Mouse (Mus musculus) heart, postnatal 10 days (tissue): ENCODE measurements around the gene Rfesd. TPM values are rescaled to one million over a fixed set of nuclear protein-coding genes. Genes with fewer than 3 reads are reported as not detected.

ENCODE experiments used
- DNase-seq, 2 experiments: peaks; one replicate each; pipeline ENCODE4 v3.0.0; 2021
- intact Hi-C: fragments of 180-260 bp; cut with DNase I; formaldehyde crosslinking; loops from one replicate; pipeline ENCODE4 v1.15.1; 2025
- total RNA-seq, 2 experiments: library from RNA; stranded (reverse); gene quantifications; 2 replicates each; pipeline ENCODE4 v1.2.3; 2021

The Rfesd gene
- 10 to 100 TPM in 1 of 2 experiments, 1 to 10 TPM in 1; 9.5 to 10.3 TPM for total RNA-seq

DNA sequence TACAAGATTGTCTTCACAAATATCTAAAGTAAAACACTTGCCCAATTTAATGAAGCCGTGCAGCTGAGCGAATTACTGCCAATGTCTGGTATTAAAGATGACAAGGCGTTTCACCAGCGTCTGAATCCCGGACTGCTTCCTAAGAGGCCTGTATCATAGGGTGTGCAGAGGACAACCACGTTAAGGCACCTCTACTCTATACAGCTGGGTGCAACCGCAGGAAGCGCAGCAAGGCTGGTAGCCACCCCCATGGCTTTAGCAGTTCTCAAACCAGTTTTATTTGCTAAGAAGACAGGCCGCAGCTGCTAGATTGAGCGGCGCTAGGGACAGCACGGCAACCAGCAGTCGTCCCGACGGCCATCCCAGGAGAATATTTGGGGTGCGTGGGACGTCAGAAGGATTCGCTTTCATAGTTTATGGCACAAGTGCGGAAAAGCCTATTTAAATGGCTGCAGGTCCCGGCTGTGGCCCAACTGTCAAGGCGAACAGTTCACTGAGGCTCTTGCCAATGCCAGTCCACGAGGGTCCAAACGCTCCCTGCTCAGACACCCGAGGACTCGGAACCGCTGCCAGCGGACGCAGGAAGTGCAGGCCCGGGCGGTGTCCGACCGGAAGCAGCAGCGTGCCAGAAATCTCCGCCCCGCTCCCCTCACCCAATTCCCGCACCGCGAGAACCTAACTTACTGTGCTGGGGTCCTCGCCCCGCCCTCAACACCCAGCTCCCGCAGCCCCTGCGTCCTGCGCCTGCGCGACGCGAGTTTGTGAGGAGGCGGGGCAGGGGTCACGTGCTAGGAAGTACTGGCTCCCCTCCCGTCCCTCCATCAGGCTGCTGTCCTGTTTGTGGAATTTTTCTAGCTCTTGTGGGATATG, at the start of gene Rfesd:
Rfesd (minus strand) TSS at position 746 of the 870 bp plus-strand sequence.
- intact Hi-C loops = loop anchor here (2.0 to 5.0 kb wide), 3 partner anchors 75 to 136 kb away; partner anchors contain the start of genes Arsk, Rhobtb3 and Ttc37
- DNase-seq = peak; percentile 98 to 99

DNA sequence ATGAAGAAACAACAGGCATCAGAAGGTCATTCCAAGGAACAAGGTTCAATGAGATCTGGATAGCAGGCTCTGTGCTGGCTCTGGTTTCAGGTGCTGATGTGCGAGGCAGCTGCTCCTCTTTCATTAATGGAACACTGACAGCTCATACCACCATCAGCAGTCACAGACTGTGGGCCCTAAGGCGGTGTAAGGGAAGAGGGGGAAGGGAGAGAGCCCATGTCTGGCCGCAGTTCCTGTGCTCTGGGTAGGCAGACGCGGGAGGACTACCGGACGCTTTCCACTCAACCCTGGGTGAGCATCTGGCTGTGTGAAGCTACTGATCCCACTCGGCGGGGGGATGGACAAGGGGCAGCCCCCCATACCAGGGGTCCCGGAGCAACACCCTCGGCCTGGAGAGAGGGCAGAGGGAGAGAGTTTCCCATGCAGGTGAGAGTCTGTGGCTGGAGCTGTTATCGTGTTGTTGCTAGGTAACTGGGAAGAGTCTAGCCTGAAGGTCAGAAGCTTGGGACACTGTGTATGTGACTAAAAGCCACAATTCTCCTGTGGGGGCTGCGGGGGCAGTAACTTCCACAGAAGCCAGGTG, 45.9 kb upstream of the Rfesd start:
- intact Hi-C loops = no loop called here
- no peak for DNase-seq

DNA sequence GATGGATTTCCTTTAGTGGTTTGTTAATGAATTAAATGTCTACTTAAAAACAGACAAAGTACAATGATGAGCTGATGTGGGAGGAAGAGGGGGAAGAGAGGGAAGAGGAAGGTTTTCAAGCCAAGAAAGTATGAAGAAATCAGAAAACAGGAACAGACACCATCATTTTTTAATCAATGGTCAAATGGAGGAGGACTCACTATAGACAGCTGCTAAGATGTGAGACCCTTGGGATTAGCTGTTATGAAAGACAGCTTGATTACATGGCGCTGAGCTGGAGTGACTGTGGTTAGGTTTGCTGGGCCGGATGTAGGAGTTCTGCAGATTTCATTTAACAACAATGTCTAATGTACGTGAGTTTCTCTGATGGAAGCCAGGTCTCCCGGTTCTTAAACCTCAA, 45.0 kb upstream of the Rfesd start:
- no peak for DNase-seq
- intact Hi-C loops = no loop called here

DNA sequence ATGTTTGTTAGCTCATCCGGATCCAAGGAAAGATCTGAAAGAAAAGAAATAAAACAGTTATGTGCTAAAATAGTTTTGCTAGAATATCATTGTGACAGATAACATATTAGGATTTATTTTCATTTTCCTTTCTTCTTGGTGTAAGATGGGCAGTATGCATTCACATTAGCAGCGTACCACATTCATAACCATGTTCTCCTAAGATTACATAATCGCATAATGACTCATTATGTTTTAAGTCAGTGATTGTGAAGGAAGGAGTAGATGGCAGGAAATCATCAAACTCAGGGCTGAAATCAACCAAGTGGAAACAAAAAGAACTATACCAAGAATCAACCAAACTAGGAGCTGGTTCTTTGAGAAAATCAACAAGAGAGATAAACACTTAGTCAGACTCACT, 44.0 kb upstream of the Rfesd start:
- intact Hi-C loops = no loop called here
- DNase-seq = no peak

DNA sequence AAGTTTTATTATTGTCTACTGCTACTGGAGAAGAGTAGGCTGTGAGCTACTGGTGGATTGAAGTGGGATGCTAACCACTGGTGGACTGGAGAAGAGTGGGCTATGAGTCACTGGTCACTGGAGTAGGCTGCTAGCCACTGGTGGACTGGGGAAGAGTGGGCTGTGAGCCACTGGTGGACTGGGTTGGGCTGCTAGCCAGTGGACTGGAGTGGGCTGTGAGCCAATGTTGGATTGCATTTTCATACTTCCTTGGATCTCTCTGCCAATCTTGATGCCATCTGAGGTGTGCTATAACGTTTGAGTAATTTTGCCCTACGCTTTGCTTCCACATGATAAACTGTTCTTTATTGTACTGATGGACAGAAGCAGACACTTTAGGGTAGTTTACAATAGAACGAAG, 43.6 kb upstream of the Rfesd start:
- no peak for DNase-seq

DNA sequence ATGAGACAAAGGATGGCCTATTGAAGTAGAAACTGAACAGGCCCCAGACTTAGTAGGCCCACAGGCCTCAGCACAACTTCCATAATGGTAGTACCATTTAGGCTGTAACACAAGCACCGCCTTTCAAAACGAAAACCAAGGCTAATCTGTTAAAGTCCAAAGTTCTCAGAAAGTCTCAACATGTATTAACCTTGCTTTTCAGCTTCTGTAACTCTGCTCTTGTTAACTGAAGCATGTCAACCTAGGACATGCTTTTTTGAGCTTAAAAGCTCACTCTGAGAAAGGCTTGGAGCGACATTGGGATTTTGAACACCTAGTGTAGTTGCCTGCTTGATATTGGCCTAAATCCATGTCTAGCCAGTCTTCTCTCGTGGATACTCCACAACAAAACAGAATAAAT, 41.1 kb upstream of the Rfesd start:
- intact Hi-C loops = no loop called here
- no peak for DNase-seq

More for the DNA sequence above, 43.6 kb upstream of the Rfesd start:
- intact Hi-C loops = no loop called here

DNA sequence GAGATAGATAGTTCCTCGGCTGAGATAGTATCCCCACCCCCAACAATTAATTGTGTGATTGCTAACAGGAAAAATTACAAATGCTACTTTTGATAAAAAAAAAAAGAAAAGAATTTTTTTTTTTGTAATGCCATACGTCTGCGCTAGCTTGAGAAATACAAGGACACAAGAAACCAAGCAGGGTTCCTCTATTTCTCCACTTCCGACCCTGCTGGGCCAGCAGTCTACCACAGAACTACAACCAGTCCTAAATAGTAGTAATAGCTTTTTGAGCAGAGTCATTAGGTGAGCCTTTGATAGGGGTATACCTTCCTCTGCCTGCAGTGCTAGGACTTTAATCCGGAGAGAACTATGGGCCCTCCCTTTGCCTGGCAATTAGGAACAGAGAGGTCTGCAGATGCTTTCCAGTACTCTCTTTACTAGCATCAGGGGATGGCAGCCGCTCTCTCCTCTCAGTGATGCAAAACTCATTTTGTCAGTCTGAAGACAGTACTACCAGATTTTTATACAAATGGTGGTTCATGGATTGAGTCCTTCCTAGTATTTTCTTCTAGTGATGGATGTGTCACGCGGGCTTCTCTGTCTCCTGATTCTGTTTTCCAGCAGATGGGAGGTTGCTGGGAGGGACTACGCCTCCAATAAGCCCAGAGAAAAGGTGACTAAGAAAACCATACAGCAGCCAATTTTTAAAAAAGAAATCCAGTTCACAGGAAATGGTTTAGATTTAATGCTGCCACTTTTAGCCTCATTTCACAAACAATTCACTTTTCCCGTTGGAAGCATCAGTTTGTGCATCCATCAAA, 38.9 kb upstream of the Rfesd start:
- no peak for DNase-seq
- intact Hi-C loops = no loop called here

DNA sequence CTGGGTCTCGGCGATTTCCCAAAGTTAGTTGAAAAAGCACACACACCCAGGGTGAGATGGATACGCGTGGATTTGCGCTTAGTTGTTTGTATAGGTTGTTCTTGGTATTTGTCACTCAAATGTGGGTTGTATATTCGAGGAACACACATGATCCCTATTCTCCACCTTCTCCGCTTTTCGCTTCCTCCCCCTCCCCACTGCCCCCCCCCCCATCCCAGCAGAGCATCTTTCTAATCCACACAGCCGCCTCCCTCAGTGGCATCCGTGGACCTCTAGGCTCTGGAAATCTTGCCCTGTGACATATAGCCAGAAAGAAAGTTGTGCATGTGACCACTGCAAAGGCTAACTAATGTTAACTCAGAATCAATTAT, 38.4 kb upstream of the Rfesd start, which contains the start of gene Gpr150:
Gpr150 (minus strand) TSS at position 101 of the 371 bp plus-strand sequence.
- intact Hi-C loops = no loop called here

DNA sequence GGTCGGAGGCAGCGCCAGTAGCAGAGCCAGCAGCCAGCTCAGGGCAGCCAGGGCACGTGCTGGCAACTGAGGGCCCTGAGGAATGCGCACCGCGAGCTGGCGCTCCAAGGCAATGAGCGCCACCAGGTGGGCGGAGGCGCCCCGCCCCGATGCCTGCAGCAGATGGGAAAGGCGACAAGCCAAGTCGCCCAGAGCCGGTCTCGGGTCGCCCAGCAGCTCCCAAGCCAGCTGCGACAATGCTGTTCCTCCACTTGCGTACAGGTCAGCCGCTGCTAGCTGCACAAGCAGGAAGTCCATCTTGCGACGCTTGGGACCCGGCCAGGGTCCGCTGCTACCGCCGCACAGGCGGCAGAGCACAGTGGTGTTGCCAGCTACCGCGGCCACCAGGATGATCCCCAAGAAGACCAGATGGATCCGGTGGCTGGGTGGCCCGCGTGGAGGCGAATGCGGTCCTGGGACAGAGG, 37.8 kb upstream of the Rfesd start:
- DNase-seq = peak; percentile 58 to 59
- intact Hi-C loops = no loop called here

More for the DNA sequence above, 38.4 kb upstream of the Rfesd start, which contains the start of gene Gpr150:
- DNase-seq = no peak

DNA sequence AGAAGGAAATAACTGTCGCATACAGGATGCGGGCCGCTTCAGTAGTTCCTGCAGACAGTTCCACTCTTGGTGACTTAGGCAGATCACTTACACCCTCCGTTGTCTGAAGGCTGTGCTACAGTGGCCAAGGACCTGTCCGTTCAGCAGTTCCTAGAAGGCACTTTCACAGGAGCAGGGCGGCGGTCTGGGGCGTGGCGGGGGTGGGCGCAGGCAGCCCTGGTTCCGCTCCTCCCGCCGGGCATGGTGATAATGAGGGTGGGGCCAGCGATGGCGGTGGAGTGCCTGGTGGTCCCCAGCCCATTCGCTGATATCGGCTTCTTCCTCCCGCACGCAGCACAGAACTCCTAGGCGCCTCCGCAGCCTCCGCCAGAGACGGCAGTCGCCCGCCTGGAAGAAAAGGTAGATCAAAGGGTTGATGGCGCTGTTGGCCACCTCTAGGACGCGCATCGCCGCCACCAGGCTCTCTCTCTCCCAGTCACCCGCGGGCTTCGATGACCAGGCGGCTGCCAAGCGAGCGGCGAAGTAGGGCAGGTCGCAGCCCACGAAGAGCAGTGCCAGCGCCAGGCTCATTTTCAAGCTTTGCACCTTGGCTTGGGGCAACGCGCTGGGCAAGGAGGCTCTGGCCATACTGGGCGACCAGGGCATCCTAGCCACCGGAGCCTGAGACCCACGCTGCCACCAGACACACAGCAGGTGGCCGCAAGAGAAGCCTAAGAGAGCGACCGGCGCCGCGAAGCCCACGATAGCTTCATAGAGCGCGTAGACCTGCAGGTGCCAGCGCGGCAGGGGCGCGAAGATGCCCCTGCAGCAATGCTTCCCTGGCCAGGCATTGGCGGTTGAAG, 37.1 kb upstream of the Rfesd start:
- intact Hi-C loops = no loop called here
- peak; percentile 9 to 10 for DNase-seq

DNA sequence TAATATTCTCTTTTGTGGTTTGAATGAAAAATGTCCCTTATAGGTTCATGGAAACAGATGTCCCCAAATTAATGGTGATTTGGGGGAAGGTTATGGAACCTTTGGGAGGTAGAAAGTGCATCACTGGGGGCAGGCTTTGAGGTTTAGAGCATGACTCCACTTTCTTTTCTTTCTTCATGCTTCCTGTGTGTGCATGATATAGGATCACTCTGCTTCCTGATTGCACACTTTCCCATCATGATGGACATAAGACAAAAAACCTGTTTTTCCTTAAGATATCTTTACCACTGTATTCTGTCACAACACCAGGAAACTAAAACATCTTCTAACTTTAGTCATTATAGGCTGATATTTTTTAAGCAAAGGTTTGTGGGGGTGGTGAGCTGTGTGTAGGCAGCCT, 26.5 kb upstream of the Rfesd start:
- intact Hi-C loops = no loop called here
- DNase-seq = no peak

DNA sequence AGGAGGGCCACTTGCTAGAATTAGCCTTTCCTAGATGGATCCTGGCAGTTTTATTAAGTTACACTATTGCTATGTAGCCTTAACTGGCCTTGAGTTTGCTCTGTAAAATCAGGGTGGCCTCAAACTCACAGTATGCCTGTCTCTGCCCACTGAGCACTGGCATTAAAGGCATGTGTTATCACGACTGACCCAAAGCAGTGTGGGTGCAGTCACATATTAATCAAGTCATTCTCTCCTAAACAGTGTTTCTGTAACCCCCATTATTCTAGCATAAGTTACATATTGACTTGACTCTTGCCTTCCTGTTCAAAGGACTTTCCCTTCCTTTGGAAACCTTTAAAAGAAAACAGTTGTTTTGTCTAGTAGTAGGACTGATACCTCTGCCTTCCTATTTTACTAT, 23.9 kb upstream of the Rfesd start:
- intact Hi-C loops = no loop called here
- no peak for DNase-seq

DNA sequence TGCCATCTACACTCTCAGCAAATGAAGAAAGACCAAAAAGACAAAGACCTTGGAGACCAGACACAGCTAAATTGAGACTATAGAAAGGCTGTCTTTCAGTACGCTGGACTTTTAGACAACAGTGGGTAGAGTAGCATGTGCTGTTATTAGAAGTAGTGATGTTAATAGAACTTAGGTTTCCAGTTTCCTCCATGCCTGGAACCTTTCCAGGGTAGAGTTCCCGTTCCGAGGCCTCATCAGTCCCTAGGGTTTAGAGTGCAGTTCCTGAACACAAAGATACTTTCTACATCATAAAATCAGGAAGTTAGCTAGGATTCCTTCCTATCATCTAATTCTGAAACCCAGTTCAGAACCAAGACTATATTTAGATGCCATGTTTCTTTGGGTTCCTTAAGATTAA, 6.1 kb upstream of the Rfesd start:
- DNase-seq = peak; percentile 32 to 36
- intact Hi-C loops = loop anchor here (5.0 to 10.0 kb wide), 3 partner anchors 222 to 1170 kb away; no protein-coding TSS in a partner anchor

DNA sequence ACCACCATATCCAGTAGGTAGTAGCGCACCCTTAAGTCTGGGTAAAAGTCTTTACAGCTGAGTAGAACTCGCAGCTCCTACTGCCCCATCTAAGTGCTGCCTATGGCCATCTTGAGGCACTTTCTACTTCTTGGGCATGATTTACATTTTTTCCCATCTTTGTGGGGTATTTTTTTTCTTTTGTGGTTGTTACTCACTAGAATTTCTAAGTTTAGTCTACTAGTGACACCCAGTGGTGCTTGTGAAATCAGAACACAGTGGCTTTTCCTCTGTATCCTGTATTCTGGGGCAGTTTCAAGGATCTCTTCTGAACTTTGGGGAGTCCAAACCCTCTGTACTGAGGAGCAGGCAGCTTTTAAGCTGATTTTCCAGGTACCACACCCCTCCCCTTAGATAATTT, 3.3 kb upstream of the Rfesd start:
- intact Hi-C loops = loop anchor here (5.0 to 10.0 kb wide), 3 partner anchors 219 to 1167 kb away; no protein-coding TSS in a partner anchor
- DNase-seq = peak; percentile 30 to 31

DNA sequence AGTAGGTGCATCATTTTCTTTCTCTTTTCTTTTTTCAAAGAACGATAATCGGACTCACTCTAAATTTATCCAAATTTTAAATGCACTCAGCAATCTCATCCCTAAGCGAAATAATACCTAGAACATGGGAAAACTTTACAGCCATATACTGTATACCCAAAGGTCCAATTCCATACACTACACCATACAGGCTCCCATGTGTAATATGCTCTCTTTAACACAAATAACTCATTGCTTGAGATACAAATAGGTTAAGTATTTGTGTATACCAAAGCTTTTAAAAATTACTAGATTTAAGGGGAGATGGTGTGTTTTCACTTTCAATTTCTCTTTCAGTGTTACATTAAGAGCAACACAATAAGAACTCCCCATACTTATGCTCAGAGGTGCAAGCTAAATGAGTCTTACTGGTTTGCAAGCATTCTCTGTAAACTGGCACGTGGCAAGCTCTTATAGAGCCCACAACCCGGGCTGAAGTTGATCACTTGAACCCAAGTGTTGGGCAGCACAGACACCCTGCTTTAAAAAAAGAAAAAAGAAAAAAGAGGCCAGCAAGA, 403 bp upstream of the Rfesd start:
- DNase-seq = peak; percentile 3 to 11
- intact Hi-C loops = loop anchor here (2.0 to 5.0 kb wide), 2 partner anchors 80 to 137 kb away; partner anchors contain the start of genes Arsk and Ttc37

DNA sequence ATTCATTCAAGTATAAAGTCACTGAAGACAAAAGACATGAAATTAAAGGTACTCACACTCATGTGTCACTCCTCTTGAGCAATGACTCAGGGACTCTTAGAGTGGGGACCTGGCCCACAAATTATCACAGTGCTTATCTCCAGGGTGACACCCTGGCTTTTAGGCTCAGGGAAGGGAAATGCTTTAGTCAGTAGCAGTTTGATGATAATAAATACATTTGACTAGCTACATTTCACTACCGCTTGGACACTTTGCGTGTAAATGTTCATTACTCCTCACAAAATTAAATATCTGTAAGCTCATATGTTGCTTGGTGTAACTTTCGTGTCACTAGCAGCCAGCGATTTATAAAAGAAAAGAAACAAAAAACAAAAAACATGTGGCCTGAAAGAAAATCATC, 1.1 kb downstream of the Rfesd start:
- intact Hi-C loops = loop anchor here (2.0 to 5.0 kb wide), 2 partner anchors 75 to 135 kb away; partner anchors contain the start of gene Rhobtb3
- DNase-seq = peak; percentile 5 to 19

DNA sequence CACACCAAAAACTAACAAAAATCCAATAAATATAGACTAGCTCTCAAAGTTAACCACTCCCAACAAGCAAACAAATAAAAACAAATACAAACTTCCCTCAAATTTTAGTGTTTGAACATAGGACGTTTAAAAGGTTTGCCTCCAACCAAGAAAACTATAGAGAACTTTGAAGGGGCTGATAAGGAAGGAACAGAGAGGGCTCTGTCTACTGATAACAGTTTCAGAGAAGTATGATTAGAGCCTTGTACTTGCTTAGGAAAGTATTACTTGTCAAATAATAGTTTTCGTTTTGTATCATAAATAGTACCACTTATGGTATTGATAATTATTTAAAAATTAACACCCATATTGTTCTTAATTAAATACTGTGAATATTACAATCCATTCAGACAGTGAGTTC, 4.0 kb downstream of the Rfesd start:
- intact Hi-C loops = no loop called here
- no peak for DNase-seq

DNA sequence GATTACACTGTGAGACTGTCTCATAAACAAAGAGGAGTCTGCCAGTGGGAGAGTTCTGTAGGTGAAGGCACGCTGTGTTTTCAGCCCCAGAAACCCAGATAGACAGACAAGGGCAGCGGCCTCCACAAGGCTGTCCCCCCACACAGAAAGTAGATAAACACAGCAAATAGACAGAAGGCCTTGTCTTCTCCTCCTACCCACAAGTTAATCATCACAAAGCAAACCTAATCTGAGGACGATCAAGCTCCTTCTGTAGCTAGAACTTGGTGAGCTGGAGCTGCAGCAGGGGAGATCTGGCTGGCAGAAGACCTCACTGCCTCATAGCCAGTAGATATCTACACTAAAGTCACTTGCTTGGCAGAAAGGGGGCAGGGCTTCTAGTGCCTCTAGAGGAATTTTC, 15.2 kb downstream of the Rfesd start:
- no peak for DNase-seq
- intact Hi-C loops = no loop called here
